Mouse (Mus musculus) midbrain, postnatal 0 days (tissue): Measurements from ENCODE around the gene Notch3. TPM values are rescaled to one million over a fixed set of nuclear protein-coding genes. Genes with fewer than 3 reads are reported as not detected.

Source experiments
- ATAC-seq: fragments of 200-750 bp; cut with Nextera tagmentation; 2 replicates; pipeline ENCODE4 v1.8.0; 2017; ENCODE audit warnings: moderate number of reproducible peaks, mild to moderate bottlenecking, moderate TSS enrichment, moderate library complexity; ENCODE audit not compliant: low FRiP score
- DNase-seq: peaks from one replicate; pipeline ENCODE4 v3.0.0-alpha.2; 2015; ENCODE audit warnings: low spot score
- H3K27ac ChIP-seq: fragments of 300-500 bp; sonication (generic); 2 replicates; pipeline ENCODE4 v1.5.1; 2014; ENCODE audit warnings: low read depth, mild to moderate bottlenecking, low read length, mixed read lengths
- H3K27me3 ChIP-seq: fragments of 300-500 bp; sonication (generic); 2 replicates; pipeline ENCODE4 v1.6.1; 2014; ENCODE audit warnings: low read length, control low read depth, mixed read lengths; ENCODE audit not compliant: insufficient read depth
- H3K36me3 ChIP-seq: fragments of 300-500 bp; sonication (generic); 2 replicates; pipeline ENCODE4 v1.6.1; 2014; ENCODE audit warnings: low read length, control low read depth, mixed read lengths; ENCODE audit not compliant: insufficient read depth
- H3K4me1 ChIP-seq: fragments of 300-500 bp; sonication (generic); 2 replicates; pipeline ENCODE4 v1.6.1; 2014; ENCODE audit warnings: mild to moderate bottlenecking, control low read depth, antibody characterized with exemption, low read length, mixed read lengths; ENCODE audit not compliant: insufficient read depth
- H3K4me2 ChIP-seq: fragments of 300-500 bp; sonication (generic); 2 replicates; pipeline ENCODE4 v1.6.1; 2014; ENCODE audit warnings: low read depth, mild to moderate bottlenecking, low read length, mixed read lengths; ENCODE audit not compliant: poor library complexity, severe bottlenecking
- H3K4me3 ChIP-seq: fragments of 300-500 bp; sonication (generic); 2 replicates; pipeline ENCODE4 v1.5.1; 2014; ENCODE audit warnings: low read depth, mild to moderate bottlenecking, low read length, moderate library complexity
- H3K9ac ChIP-seq: fragments of 300-500 bp; sonication (generic); replicated peaks from 2 replicates; pipeline ENCODE4 v1.6.1; 2014; ENCODE audit warnings: mild to moderate bottlenecking, low read length, moderate library complexity, mixed read lengths; ENCODE audit not compliant: poor library complexity, severe bottlenecking
- H3K9me3 ChIP-seq: fragments of 300-500 bp; sonication (generic); 2 replicates; pipeline ENCODE4 v1.6.1; 2016; ENCODE audit warnings: low read length, control low read depth
- CTCF ChIP-seq: IDR thresholded peaks from 2 replicates; pipeline ENCODE4 v1.5.1; 2016; ENCODE audit warnings: antibody characterized with exemption, mild to moderate bottlenecking
- WGBS: fragments of 180-500 bp; shearing (Covaris S2); extraction: QIAGEN DNeasy Blood & Tissue Kit; methylation state at CpG from one replicate; pipeline ENCODE4 v1.1.7; 2014; 5-methylcytosine and 5-hydroxymethylcytosine counted together
- polyA plus RNA-seq: library from polyadenylated mRNA; unstranded; fragments of >200 nt; fragmentation: Nextera tagmentation; extraction: Ambion mirVana; gene quantifications from 2 replicates; pipeline ENCODE4 v1.2.1, GENCODE M21; 2015
- total RNA-seq: library from RNA; depleted of rRNA; stranded (reverse); fragments of >200 nt; gene quantifications from 2 replicates; pipeline ENCODE4 v1.2.3, GENCODE M21; 2014

Gene Notch3
- total and polyA plus RNA-seq, 2 experiments from 2014 or later, result 5.2 to 42.4 TPM

GRCm38 (mm10) chr17:32125407-32125806 is 41.2 kb downstream of the Notch3 start:
- H3K27ac ChIP-seq, result no peak overlapping the region
- peaks cover 8% of the 10 kb centered on the region; the same call in 1 of the 2 replicates for H3K36me3 ChIP-seq
- no peaks in the 10 kb centered on the region for H3K9me3 ChIP-seq
- no peak overlapping the region for H3K4me2 ChIP-seq
- ATAC-seq, result no peak
- TF ChIP-seq CTCF, result peak; percentile 24; the same call in 1 of the 2 replicates
- H3K27me3 ChIP-seq, result no peaks in the 10 kb centered on the region
- WGBS, result 88% methylated on average over 3 of the region's 3 CpGs
- no peak for DNase-seq
- no peak overlapping the region for H3K4me3 ChIP-seq
- H3K9ac ChIP-seq, result no peak overlapping the region
- H3K4me1 ChIP-seq, result no peaks in the 10 kb centered on the region

GRCm38 (mm10) chr17:32123545-32123944 is 43.1 kb downstream of the Notch3 start:
- Histone ChIP-seq H3K27ac (no peak overlapping the region), H3K4me1 (no peaks in the 10 kb centered on the region), H3K4me3 (no peak overlapping the region), H3K4me2 (no peak overlapping the region), H3K9me3 (no peaks in the 10 kb centered on the region), H3K36me3 (peaks cover 6% of the 10 kb centered on the region; the same call in 1 of the 2 replicates), H3K27me3 (no peaks in the 10 kb centered on the region), H3K9ac (no peak overlapping the region)
- TF ChIP-seq CTCF, result no peak
- DNase-seq (no peak), ATAC-seq (no peak)
- WGBS, result 92% methylated on average over 4 of the region's 4 CpGs

GRCm38 (mm10) chr17:32122587-32122970 is 44.1 kb downstream of the Notch3 start:
- no peak overlapping the region for H3K4me3 ChIP-seq
- H3K27ac ChIP-seq, result no peak overlapping the region
- H3K36me3 ChIP-seq, result peaks cover 6% of the 10 kb centered on the region; the same call in 1 of the 2 replicates
- H3K9me3 ChIP-seq, result no peaks in the 10 kb centered on the region
- H3K9ac ChIP-seq, result no peak overlapping the region
- H3K4me2 ChIP-seq, result no peak overlapping the region
- whole genome bisulfite sequencing, result 80% methylated on average over 14 of the region's 14 CpGs
- no peaks in the 10 kb centered on the region; the same call in 1 of the 2 replicates for H3K4me1 ChIP-seq
- DNase-seq (no peak), ATAC-seq (no peak)
- TF ChIP-seq CTCF, result no peak
- no peaks in the 10 kb centered on the region for H3K27me3 ChIP-seq

GRCm38 (mm10) chr17:32121833-32122586 is 44.6 kb downstream of the Notch3 start:
- no peaks in the 10 kb centered on the region; the same call in 1 of the 2 replicates for H3K4me1 ChIP-seq
- H3K4me2 ChIP-seq, result no peak overlapping the region
- ATAC-seq, result no peak
- no peak for DNase-seq
- no peak for TF ChIP-seq CTCF
- no peak overlapping the region for H3K27ac ChIP-seq
- H3K27me3 ChIP-seq, result no peaks in the 10 kb centered on the region
- H3K9ac ChIP-seq, result no peak overlapping the region
- peaks cover 6% of the 10 kb centered on the region; the same call in 1 of the 2 replicates for H3K36me3 ChIP-seq
- H3K9me3 ChIP-seq, result no peaks in the 10 kb centered on the region
- 75% methylated on average over 19 of the region's 19 CpGs for WGBS
- H3K4me3 ChIP-seq, result no peak overlapping the region

- DNase-seq, result no peak
- Histone ChIP-seq H3K4me1 (no peaks in the 10 kb centered on the region; the same call in 1 of the 2 replicates), H3K9ac (no peak overlapping the region), H3K36me3 (peaks cover 6% of the 10 kb centered on the region; the same call in 1 of the 2 replicates), H3K27me3 (no peaks in the 10 kb centered on the region), H3K27ac (no peak overlapping the region), H3K9me3 (no peaks in the 10 kb centered on the region), H3K4me3 (no peak overlapping the region), H3K4me2 (no peak overlapping the region)
- TF ChIP-seq CTCF, result no peak
- ATAC-seq, result no peak
- WGBS, result 85% methylated on average over 9 of the region's 9 CpGs
Measured at GRCm38 (mm10) chr17:32120771-32121532, 45.7 kb downstream of the Notch3 start.

- Histone ChIP-seq H3K4me3 (no peak overlapping the region), H3K9me3 (no peaks in the 10 kb centered on the region), H3K27me3 (no peaks in the 10 kb centered on the region), H3K9ac (no peak overlapping the region), H3K27ac (peak overlapping the region; percentile 8; the same call in 1 of the 2 replicates), H3K36me3 (peaks cover 6% of the 10 kb centered on the region; the same call in 1 of the 2 replicates), H3K4me1 (peaks cover 4% of the 10 kb centered on the region), H3K4me2 (no peak overlapping the region)
- 40% methylated on average over 16 of the region's 16 CpGs for WGBS
- no peak for DNase-seq
- TF ChIP-seq CTCF, result no peak
- ATAC-seq, result no peak
Measured at GRCm38 (mm10) chr17:32119196-32119595, 47.5 kb downstream of the Notch3 start.
